Mouse (Mus musculus): ENCODE measurements around the gene Kbtbd4.
"Not testable (repeated sequence)": the region's sequence is repeated elsewhere in the genome, so short reads cannot be mapped to it uniquely, and the experiment has no call there.

Kbtbd4 gene

GRCm38 (mm10) chr2:90904076-90904855 is at the start of gene Kbtbd4, which contains the start of gene Ndufs3:
Gene Kbtbd4, plus strand, starts transcription at chr2:90904740.
Gene Ndufs3, minus strand, starts transcription at chr2:90904827.
- peak; percentile 87 for DNase-seq

GRCm38 (mm10) chr2:90861486-90861885 is 43.1 kb upstream of the Kbtbd4 start:
- no peak for DNase-seq

GRCm38 (mm10) chr2:90864184-90864583 is 40.4 kb upstream of the Kbtbd4 start:
- no peak for DNase-seq

GRCm38 (mm10) chr2:90866524-90866923 is 38.0 kb upstream of the Kbtbd4 start:
- DNase-seq = peak; percentile 59

GRCm38 (mm10) chr2:90870136-90870601 is 34.4 kb upstream of the Kbtbd4 start:
- DNase-seq = no peak

- no peak for DNase-seq
These were observed 33.2 kb upstream of the Kbtbd4 start for GRCm38 (mm10) chr2:90871180-90871961.

- no peak for DNase-seq
These were observed 30.5 kb upstream of the Kbtbd4 start for GRCm38 (mm10) chr2:90874025-90874424.

- no peak for DNase-seq
These were observed 29.3 kb upstream of the Kbtbd4 start for GRCm38 (mm10) chr2:90875239-90875638.

GRCm38 (mm10) chr2:90877584-90878259 is 26.8 kb upstream of the Kbtbd4 start:
- DNase-seq = no peak

GRCm38 (mm10) chr2:90879419-90879818 is 25.1 kb upstream of the Kbtbd4 start:
- no peak for DNase-seq

- DNase-seq = no peak
These were observed 24.3 kb upstream of the Kbtbd4 start for GRCm38 (mm10) chr2:90880144-90880785.

- no peak for DNase-seq
These were observed 22.7 kb upstream of the Kbtbd4 start for GRCm38 (mm10) chr2:90881824-90882223.

GRCm38 (mm10) chr2:90885218-90886041 is 19.1 kb upstream of the Kbtbd4 start, which contains the start of gene C1qtnf4:
Gene C1qtnf4, plus strand, starts transcription at chr2:90885860.
- DNase-seq = no peak

- DNase-seq = no peak
These were observed 18.1 kb upstream of the Kbtbd4 start for GRCm38 (mm10) chr2:90886436-90886835.

- no peak for DNase-seq
These were observed 16.9 kb upstream of the Kbtbd4 start for GRCm38 (mm10) chr2:90887627-90888026.

- DNase-seq = peak; percentile 46
These were observed 14.7 kb upstream of the Kbtbd4 start for GRCm38 (mm10) chr2:90889550-90890548.

GRCm38 (mm10) chr2:90893673-90894298 is 10.8 kb upstream of the Kbtbd4 start:
- no peak for DNase-seq

- not testable (repeated sequence) for DNase-seq
These were observed 10.3 kb upstream of the Kbtbd4 start for GRCm38 (mm10) chr2:90894299-90894677.

- DNase-seq = no peak
These were observed 1.1 kb upstream of the Kbtbd4 start for GRCm38 (mm10) chr2:90903398-90903797.

- no peak for DNase-seq
These were observed 300 bp downstream of the Kbtbd4 start for GRCm38 (mm10) chr2:90904856-90905224.

Data from kidney, adult 11 months (tissue).